Mouse (Mus musculus) hindbrain, embryonic 12.5 days (tissue): Measurements from ENCODE around the gene Actl10. TPM values are rescaled to one million over a fixed set of nuclear protein-coding genes. Genes with fewer than 3 reads are reported as not detected.

Source experiments
- ATAC-seq: fragments of 200-750 bp; cut with Nextera tagmentation; 2 replicates; pipeline ENCODE4 v1.8.0; 2017; ENCODE audit warnings: moderate TSS enrichment; ENCODE audit not compliant: low FRiP score
- H3K27ac ChIP-seq: fragments of 300-500 bp; sonication (generic); 2 replicates; pipeline ENCODE4 v1.5.1; 2016; ENCODE audit warnings: mild to moderate bottlenecking
- H3K27me3 ChIP-seq: fragments of 300-500 bp; sonication (generic); 2 replicates; pipeline ENCODE4 v1.6.1; 2016; ENCODE audit warnings: mild to moderate bottlenecking
- H3K36me3 ChIP-seq: fragments of 300-500 bp; sonication (generic); 2 replicates; pipeline ENCODE4 v1.6.1; 2016; ENCODE audit warnings: mild to moderate bottlenecking
- H3K4me1 ChIP-seq: fragments of 300-500 bp; sonication (generic); 2 replicates; pipeline ENCODE4 v1.6.1; 2016
- H3K4me2 ChIP-seq: fragments of 300-500 bp; sonication (generic); replicated peaks from 2 replicates; pipeline ENCODE4 v1.6.1; 2016; ENCODE audit warnings: mild to moderate bottlenecking
- H3K4me3 ChIP-seq: fragments of 300-500 bp; sonication (generic); 2 replicates; pipeline ENCODE4 v1.5.1; 2016; ENCODE audit warnings: mild to moderate bottlenecking
- H3K9ac ChIP-seq: fragments of 300-500 bp; sonication (generic); 2 replicates; pipeline ENCODE4 v1.6.1; 2016; ENCODE audit warnings: mild to moderate bottlenecking, moderate library complexity
- H3K9me3 ChIP-seq: fragments of 300-500 bp; sonication (generic); replicated peaks from 2 replicates; pipeline ENCODE4 v1.6.1; 2016; ENCODE audit warnings: mild to moderate bottlenecking
- WGBS: fragments of 180-500 bp; shearing (Covaris S2); methylation state at CpG from one replicate; pipeline ENCODE4 v1.1.7; 2016; 5-methylcytosine and 5-hydroxymethylcytosine counted together
- polyA plus RNA-seq: library from polyadenylated mRNA; unstranded; fragments of >200 nt; fragmentation: Nextera tagmentation; extraction: Ambion mirVana; gene quantifications from 2 replicates; pipeline ENCODE4 v1.2.1, GENCODE M21; 2016

Gene Actl10
- polyA plus RNA-seq, 1 experiment from 2014 or later: 0.92 TPM

DNA sequence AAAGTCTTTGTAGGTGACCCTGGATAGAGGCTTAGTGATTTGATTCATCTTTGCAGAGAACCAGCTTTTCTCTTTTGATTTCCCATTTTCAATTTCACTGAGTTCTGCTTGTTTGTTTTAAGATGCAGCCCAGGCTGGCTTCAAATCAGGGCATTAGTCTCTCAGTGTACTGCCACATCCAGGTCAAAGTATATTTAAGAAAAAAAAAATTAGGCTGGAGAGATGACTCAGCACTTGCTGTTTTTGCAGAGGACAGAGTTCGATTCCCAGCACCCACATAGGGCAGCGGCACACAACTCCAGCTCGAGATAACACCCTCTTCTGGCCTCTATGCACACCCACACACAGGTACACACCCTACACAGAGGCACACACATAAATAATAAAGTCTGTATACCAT is 39.7 kb downstream of the Actl10 start:
- no peak overlapping the region for H3K4me2 ChIP-seq
- no peaks in the 10 kb centered on the region for H3K4me1 ChIP-seq
- no peaks in the 10 kb centered on the region for H3K9me3 ChIP-seq
- ATAC-seq: no peak
- H3K27me3 ChIP-seq: no peaks in the 10 kb centered on the region
- H3K4me3 ChIP-seq: no peak overlapping the region
- H3K9ac ChIP-seq: no peak overlapping the region
- H3K36me3 ChIP-seq: peaks cover 13% of the 10 kb centered on the region; the same call in 1 of the 2 replicates
- no peak overlapping the region for H3K27ac ChIP-seq
- WGBS: 90% methylated on average over 3 of the region's 3 CpGs

- Histone ChIP-seq H3K27me3 (no peaks in the 10 kb centered on the region), H3K4me2 (no peak overlapping the region), H3K9ac (no peak overlapping the region), H3K9me3 (no peaks in the 10 kb centered on the region), H3K27ac (no peak overlapping the region), H3K4me1 (no peaks in the 10 kb centered on the region), H3K36me3 (peaks cover 13% of the 10 kb centered on the region; the same call in 1 of the 2 replicates), H3K4me3 (no peak overlapping the region)
- ATAC-seq: no peak
- WGBS: 61% methylated on average over 3 of the region's 3 CpGs
Measured at GRCm38 (mm10) chr2:154593025-154593424, 41.4 kb downstream of the Actl10 start.

DNA sequence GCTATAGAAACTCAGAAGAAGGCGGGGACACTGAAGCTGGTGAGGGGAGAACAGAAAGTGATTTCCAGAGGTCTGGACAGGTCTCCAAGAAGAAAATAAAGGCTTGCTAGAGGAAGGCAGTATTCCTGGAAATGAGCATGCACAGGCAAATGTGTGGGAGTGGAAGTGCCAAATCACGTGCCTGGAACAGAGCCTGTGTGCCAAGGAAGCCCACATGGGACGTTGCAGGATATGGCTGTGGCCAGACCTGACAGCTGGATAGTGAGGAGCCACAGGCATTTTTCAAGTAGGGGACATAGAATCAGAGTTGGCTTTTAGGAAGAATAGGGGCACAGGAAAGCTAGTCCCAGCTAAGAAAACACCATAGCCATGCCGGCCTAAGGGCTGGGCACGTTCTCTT is 44.2 kb downstream of the Actl10 start:
- Histone ChIP-seq H3K4me3 (no peak overlapping the region), H3K36me3 (peaks cover 13% of the 10 kb centered on the region; the same call in 1 of the 2 replicates), H3K27ac (no peak overlapping the region), H3K9me3 (no peaks in the 10 kb centered on the region), H3K27me3 (no peaks in the 10 kb centered on the region), H3K4me1 (no peaks in the 10 kb centered on the region), H3K9ac (no peak overlapping the region), H3K4me2 (no peak overlapping the region)
- ATAC-seq: no peak
- 78% methylated on average over 5 of the region's 5 CpGs for WGBS

GRCm38 (mm10) chr2:154597399-154597798 is 45.8 kb downstream of the Actl10 start:
- Histone ChIP-seq H3K27ac (no peak overlapping the region), H3K9me3 (no peaks in the 10 kb centered on the region), H3K9ac (no peak overlapping the region), H3K36me3 (peaks cover 13% of the 10 kb centered on the region; the same call in 1 of the 2 replicates), H3K27me3 (no peaks in the 10 kb centered on the region), H3K4me2 (no peak overlapping the region), H3K4me3 (no peak overlapping the region), H3K4me1 (peaks cover under 1% of the 10 kb centered on the region; the same call in 1 of the 2 replicates)
- ATAC-seq: no peak
- 92% methylated on average over 3 of the region's 3 CpGs for WGBS

GRCm38 (mm10) chr2:154600586-154600985 is 49.0 kb downstream of the Actl10 start:
- 68% methylated on average over 6 of the region's 6 CpGs for WGBS
- Histone ChIP-seq H3K9ac (no peak overlapping the region), H3K4me2 (no peak overlapping the region), H3K27ac (no peak overlapping the region), H3K9me3 (no peaks in the 10 kb centered on the region), H3K4me1 (peaks cover 13% of the 10 kb centered on the region), H3K4me3 (no peak overlapping the region), H3K27me3 (no peaks in the 10 kb centered on the region), H3K36me3 (no peaks in the 10 kb centered on the region)
- no peak for ATAC-seq

DNA sequence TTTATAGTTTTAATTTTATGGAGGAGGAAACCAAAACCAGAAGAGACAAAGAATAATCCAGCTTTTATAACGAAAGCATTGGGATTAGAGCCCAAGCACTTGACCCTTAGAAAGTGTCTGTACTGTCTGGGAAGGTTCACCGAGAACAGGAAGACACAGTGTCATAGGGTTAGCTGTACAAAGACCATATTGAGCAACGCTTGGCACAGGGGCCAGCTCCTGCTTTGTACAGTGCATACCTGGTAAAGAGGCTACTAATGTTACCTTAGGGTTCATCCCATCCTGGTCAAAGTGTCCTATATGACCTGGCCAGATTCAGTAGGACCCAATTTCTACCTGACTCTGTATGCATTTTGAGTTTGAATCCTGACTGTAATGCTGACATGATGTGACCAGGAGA is 49.7 kb downstream of the Actl10 start:
- Histone ChIP-seq H3K9ac (no peak overlapping the region), H3K27me3 (no peaks in the 10 kb centered on the region), H3K4me2 (no peak overlapping the region), H3K4me3 (no peak overlapping the region), H3K4me1 (peaks cover 13% of the 10 kb centered on the region), H3K9me3 (no peaks in the 10 kb centered on the region), H3K36me3 (no peaks in the 10 kb centered on the region), H3K27ac (no peak overlapping the region)
- WGBS: 72% methylated on average over 3 of the region's 3 CpGs
- no peak for ATAC-seq

Other genes with a start within 250 kb of the Actl10 start
- not detected in 2 replicates for gene Bpifb9b, start 244.5 kb upstream of the Actl10 start, polyA plus RNA-seq
- 13.7 and 16.3 TPM in 2 replicates for gene Cdk5rap1, start 178.8 kb upstream of the Actl10 start, polyA plus RNA-seq
- gene Snta1, start 143.7 kb upstream of the Actl10 start, polyA plus RNA-seq: 8.9 and 9.7 TPM in 2 replicates
- gene Cbfa2t2, start 115.3 kb upstream of the Actl10 start, polyA plus RNA-seq: 68.0 and 77.3 TPM in 2 replicates
- gene 1700003F12Rik, start 4.7 kb upstream of the Actl10 start, polyA plus RNA-seq: 1.4 and 3.2 TPM in 2 replicates
- 11.6 and 12.3 TPM in 2 replicates for gene Necab3, start 7.1 kb downstream of the Actl10 start, polyA plus RNA-seq
- gene E2f1, start 18.1 kb downstream of the Actl10 start, polyA plus RNA-seq: 25.0 and 30.7 TPM in 2 replicates
- gene Pxmp4, start 51.9 kb downstream of the Actl10 start, polyA plus RNA-seq: 14.1 and 14.3 TPM in 2 replicates
- gene Zfp341, start 61.5 kb downstream of the Actl10 start, polyA plus RNA-seq: 1.1 and 1.3 TPM in 2 replicates
- not detected in 2 replicates for gene 4930519P11Rik, start 61.7 kb downstream of the Actl10 start, polyA plus RNA-seq
- gene Chmp4b, start 99.9 kb downstream of the Actl10 start, polyA plus RNA-seq: 26.6 and 28.4 TPM in 2 replicates
- gene Gm14214, start 218.3 kb downstream of the Actl10 start, polyA plus RNA-seq: 0.36 TPM in 1 of 2 replicates, not detected in the other
- gene Raly, start 239.3 kb downstream of the Actl10 start, polyA plus RNA-seq: 34.1 and 37.7 TPM in 2 replicates
- 1.7 and 3.0 TPM in 2 replicates for gene a, start 239.6 kb downstream of the Actl10 start, polyA plus RNA-seq